Mouse (Mus musculus): ENCODE results near the gene Sephs2.

DNA sequence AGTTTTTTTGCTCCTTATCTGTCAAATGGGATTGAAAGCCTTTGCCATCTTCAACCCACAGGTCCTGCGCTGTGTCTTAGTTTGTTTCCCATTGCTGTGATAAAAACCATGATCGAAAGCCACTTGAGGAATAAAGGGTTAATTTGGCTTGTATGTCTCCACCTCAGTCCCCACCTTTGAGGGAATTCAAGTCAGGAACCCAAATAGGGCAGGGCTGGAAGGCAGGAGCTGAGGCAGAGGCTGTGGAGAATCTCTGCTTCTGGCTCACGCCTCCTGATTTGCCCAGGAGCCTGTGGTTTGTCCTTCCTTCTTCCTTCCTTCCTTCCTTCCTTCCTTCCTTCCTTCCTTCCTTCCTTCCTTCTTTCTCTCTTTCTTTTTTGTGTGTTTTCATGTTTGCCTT is 50.7 kb downstream of the Sephs2 start:
- TF ChIP-seq CTCF (IDR thresholded peaks at IDR 0.05; ENCODE audit: borderline replicate concordance, insufficient read depth, low read length) = no peak
- no peak for TF ChIP-seq POLR2A (IDR thresholded peaks at IDR 0.05; ENCODE audit: low read depth, low read length)
